Mouse (Mus musculus): ENCODE results near the gene Wnt5a.

DNA sequence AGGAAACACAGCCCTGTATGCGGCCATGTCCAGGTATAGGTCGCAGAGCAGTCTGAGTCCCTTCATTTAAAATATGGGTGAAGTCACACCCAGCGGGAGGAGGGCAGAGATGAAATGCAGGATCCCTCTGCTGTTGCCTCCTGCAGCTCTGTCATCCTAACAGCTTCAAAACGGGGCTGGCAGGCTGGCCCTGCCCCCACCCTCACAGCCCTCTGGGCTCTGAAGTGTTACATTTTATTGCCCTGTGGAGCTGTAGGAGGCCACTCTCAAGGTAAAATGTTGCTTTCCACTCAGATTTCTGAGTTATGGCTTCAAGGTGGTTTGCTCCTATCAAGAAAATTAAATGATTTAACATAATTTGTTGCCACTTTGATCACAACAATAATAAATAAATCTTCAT lies 34.9 kb upstream of the Wnt5a start:
- TF ChIP-seq GATA1 (IDR thresholded peaks at IDR 0.05; ENCODE audit: low read length) (no peak), TAL1 (IDR thresholded peaks at IDR 0.05; ENCODE audit: low read length) (no peak)

Measured in erythroblast, embryonic 14.5 days (primary cell).